Mouse (Mus musculus) kidney, embryonic 14.5 days (tissue): ENCODE results near the gene Acaca. TPM values are rescaled to one million over a fixed set of nuclear protein-coding genes. Genes with fewer than 3 reads are reported as not detected.

Experiments used
- ATAC-seq: fragments of 200-750 bp; cut with Nextera tagmentation; 2 replicates; pipeline ENCODE4 v1.8.0; 2017; ENCODE audit warnings: moderate number of reproducible peaks, mild to moderate bottlenecking, moderate TSS enrichment, moderate library complexity; ENCODE audit not compliant: low FRiP score, low TSS enrichment
- H3K27ac ChIP-seq: fragments of 300-500 bp; sonication (generic); 2 replicates; pipeline ENCODE4 v1.5.1; 2014; ENCODE audit warnings: low read depth, mild to moderate bottlenecking, low read length, moderate library complexity, mixed read lengths
- H3K27me3 ChIP-seq: fragments of 300-500 bp; sonication (generic); 2 replicates; pipeline ENCODE4 v1.6.1; 2014; ENCODE audit warnings: mild to moderate bottlenecking, low read length; ENCODE audit not compliant: control insufficient read depth, insufficient read depth
- H3K36me3 ChIP-seq: fragments of 300-500 bp; sonication (generic); 2 replicates; pipeline ENCODE4 v1.6.1; 2014; ENCODE audit warnings: low read length, mixed read lengths; ENCODE audit not compliant: control insufficient read depth, insufficient read depth
- H3K4me1 ChIP-seq: fragments of 300-500 bp; sonication (generic); 2 replicates; pipeline ENCODE4 v1.6.1; 2014; ENCODE audit warnings: low read length, mixed read lengths; ENCODE audit not compliant: control insufficient read depth, insufficient read depth
- H3K4me2 ChIP-seq: fragments of 300-500 bp; sonication (generic); replicated peaks from 2 replicates; pipeline ENCODE4 v1.6.1; 2014; ENCODE audit warnings: low read depth, mild to moderate bottlenecking, low read length
- H3K4me3 ChIP-seq: fragments of 300-500 bp; sonication (generic); 2 replicates; pipeline ENCODE4 v1.5.1; 2014; ENCODE audit warnings: mild to moderate bottlenecking, low read length
- H3K9ac ChIP-seq: fragments of 300-500 bp; sonication (generic); 2 replicates; pipeline ENCODE4 v1.6.1; 2014; ENCODE audit warnings: low read depth, mild to moderate bottlenecking, low read length, moderate library complexity
- H3K9me3 ChIP-seq: fragments of 300-500 bp; sonication (generic); 2 replicates; pipeline ENCODE4 v1.6.1; 2016; ENCODE audit warnings: low read length; ENCODE audit not compliant: control insufficient read depth
- WGBS: fragments of 180-500 bp; shearing (Covaris S2); extraction: QIAGEN DNeasy Blood & Tissue Kit; methylation state at CpG from one replicate; pipeline ENCODE4 v1.1.7; 2014; 5-methylcytosine and 5-hydroxymethylcytosine counted together
- polyA plus RNA-seq: library from polyadenylated mRNA; unstranded; fragments of >200 nt; fragmentation: Nextera tagmentation; extraction: Ambion mirVana; gene quantifications from 2 replicates; pipeline ENCODE4 v1.2.1, GENCODE M21; 2014

The Acaca gene
- polyA plus RNA-seq, 1 experiment from 2014 or later: 18.1 TPM

DNA sequence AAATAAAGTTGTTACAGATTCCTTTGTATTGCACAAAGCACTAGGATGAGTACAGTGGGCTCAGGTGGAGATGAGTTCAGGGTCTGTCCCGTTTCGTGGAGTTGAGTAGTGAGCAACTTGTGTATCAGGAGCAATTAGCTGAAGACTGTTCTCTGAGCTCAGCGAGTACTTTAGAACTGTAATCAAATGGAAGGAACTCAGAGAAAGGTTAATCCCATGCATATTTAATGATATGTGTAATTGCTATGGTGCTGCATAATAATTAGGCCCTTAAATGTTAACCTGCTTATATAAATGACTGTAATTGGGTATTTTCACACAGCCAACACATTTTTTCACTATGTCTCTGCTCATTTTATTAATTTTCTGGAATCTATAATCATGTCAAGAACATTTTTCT, 7.0 kb downstream of the Acaca start:
- H3K9me3 ChIP-seq: no peaks in the 10 kb centered on the region
- H3K36me3 ChIP-seq: no peaks in the 10 kb centered on the region
- 79% methylated on average over 3 of the region's 3 CpGs for WGBS
- no peak for ATAC-seq
- H3K4me1 ChIP-seq: no peaks in the 10 kb centered on the region
- H3K27ac ChIP-seq: no peak overlapping the region
- H3K27me3 ChIP-seq: no peaks in the 10 kb centered on the region
- H3K4me3 ChIP-seq: no peak overlapping the region
- H3K9ac ChIP-seq: no peak overlapping the region
- no peak overlapping the region for H3K4me2 ChIP-seq

DNA sequence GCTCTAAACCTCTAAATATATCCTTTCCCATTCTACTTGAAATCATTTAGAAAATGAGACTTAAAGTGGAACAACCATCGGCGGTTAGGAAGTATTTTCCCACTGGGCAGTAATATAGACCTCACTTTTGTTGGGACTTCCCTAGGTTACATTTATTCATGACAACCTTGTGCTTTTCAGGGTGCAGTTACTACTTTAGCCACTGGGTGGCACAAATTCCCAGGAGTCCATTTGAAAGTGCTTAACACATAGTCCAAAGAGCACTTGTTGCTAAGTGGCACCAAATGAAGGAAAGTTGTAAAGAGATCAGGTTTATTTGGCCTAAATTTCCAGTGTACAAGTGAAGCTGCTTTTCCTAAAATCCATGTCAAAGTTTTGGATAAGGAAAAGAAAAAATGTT, 12.3 kb downstream of the Acaca start:
- no peak for ATAC-seq
- no peaks in the 10 kb centered on the region for H3K4me1 ChIP-seq
- H3K4me2 ChIP-seq: no peak overlapping the region
- no peak overlapping the region for H3K27ac ChIP-seq
- no peak overlapping the region for H3K9ac ChIP-seq
- no peaks in the 10 kb centered on the region for H3K36me3 ChIP-seq
- H3K27me3 ChIP-seq: no peaks in the 10 kb centered on the region
- 64% methylated on average over 2 of the region's 2 CpGs for WGBS
- H3K9me3 ChIP-seq: no peaks in the 10 kb centered on the region
- no peak overlapping the region for H3K4me3 ChIP-seq

DNA sequence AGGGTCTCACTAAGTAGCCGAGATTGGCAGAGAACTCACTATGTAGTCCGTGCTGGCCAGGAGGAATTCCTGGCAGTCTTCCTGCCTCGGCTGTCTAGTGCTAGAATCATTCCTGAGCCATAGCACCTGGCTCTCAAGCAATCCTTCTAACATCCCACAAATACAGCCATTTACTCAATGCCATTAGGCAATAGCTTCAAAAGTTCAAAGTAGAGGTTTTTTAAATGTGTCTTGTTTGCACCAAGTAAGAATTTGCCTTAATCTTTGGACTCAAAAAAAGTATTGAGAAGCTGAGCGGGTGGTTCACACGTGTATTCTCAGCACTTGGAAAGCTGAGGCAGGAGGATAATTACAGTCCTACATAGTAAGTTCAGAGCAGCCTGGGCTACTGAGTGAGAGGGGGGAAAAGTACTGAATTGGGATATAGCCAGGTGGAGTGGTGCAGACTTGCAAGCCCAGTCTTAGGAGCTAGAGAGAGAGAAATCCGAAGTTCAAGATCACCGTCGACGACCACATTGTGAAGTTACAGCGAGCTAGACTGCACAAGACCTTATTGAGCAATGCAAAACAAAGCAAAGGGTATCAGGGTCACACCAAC, 15.8 kb downstream of the Acaca start:
- no peak overlapping the region for H3K27ac ChIP-seq
- H3K27me3 ChIP-seq: no peaks in the 10 kb centered on the region
- no peaks in the 10 kb centered on the region for H3K36me3 ChIP-seq
- ATAC-seq: no peak
- H3K9me3 ChIP-seq: no peaks in the 10 kb centered on the region
- H3K4me1 ChIP-seq: no peaks in the 10 kb centered on the region
- H3K4me3 ChIP-seq: no peak overlapping the region
- 75% methylated on average over 10 of the region's 10 CpGs for WGBS
- no peak overlapping the region for H3K9ac ChIP-seq
- no peak overlapping the region for H3K4me2 ChIP-seq

DNA sequence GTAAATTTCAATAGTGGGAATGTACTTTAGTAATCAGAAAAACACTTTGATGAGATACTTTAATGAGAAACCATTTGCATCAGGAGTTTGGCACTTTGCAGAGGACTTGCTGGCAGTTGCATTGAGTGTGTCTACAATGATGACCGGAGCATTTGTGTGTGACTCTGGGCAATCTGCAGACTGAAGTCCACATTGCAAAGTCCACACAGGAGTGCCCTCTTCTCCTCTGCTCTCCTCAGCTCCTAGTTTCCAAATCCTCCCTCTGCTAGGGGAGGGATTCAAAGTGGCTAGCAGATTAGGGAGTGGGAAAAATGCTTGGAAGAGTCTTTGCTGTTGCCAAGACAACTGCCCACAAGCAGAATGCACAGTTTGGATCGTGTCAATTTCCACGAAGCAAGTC, 16.6 kb downstream of the Acaca start:
- Histone ChIP-seq H3K4me1 (no peaks in the 10 kb centered on the region), H3K36me3 (no peaks in the 10 kb centered on the region), H3K9ac (no peak overlapping the region), H3K27me3 (no peaks in the 10 kb centered on the region), H3K4me2 (no peak overlapping the region), H3K4me3 (no peak overlapping the region), H3K9me3 (no peaks in the 10 kb centered on the region), H3K27ac (no peak overlapping the region)
- ATAC-seq: no peak
- 74% methylated on average over 3 of the region's 3 CpGs for WGBS

DNA sequence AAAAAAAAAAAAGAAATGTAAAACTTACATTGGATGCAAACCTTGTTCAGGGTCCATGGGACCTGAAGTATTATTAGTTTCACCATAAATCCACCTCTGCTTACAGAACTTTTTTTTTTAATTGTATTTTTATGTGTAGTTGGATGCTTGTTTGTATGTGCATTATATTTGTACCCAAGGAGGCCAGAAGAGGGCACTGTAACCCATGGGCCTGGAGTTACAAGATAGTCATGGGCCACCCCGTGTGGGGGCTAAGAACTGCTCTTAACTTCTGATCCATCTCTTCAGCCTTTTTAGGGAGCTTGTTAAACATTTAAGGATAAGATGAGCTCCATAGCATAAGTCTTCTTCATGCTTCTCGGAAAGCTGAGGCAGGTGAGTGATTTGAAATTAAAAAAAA, 21.4 kb downstream of the Acaca start:
- Histone ChIP-seq H3K4me3 (no peak overlapping the region), H3K4me2 (no peak overlapping the region), H3K27me3 (no peaks in the 10 kb centered on the region), H3K36me3 (no peaks in the 10 kb centered on the region), H3K27ac (no peak overlapping the region), H3K9ac (no peak overlapping the region), H3K4me1 (no peaks in the 10 kb centered on the region), H3K9me3 (no peaks in the 10 kb centered on the region)
- ATAC-seq: no peak
- 68% methylated on average over 2 of the region's 2 CpGs for WGBS

DNA sequence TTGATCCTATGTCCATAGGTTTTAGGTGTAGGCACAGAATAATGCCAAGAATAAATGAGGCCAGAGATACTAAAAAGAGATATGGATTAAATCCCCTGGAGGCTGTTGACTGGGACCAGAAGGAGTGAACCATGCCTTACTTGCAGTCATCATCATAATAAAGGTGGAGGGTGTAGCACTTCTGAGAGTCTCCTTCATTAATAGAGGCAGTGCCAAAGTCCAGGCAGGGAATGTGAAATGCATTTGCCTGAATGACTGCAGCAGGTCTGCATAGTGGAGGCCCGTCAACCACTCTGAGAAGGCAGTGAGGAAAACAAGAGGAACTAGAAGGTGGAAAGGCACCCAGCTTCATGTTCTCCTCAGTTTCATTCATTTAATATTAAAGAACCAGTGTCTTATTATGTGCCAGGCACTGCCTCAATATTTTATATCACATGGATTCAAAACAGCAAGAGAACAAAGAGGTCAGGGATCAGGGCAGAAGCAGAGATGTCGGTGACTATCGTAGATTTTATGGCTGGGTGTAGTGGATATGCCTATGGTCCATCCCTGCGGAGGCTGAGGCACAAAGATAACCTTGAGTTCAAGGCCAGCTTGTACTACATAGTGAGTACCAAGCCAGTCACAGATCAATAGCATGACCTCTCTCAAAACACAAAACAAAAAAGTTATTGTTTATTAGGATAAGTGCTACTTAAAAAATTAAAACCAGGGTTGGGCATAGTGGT, 27.2 kb downstream of the Acaca start:
- Histone ChIP-seq H3K36me3 (no peaks in the 10 kb centered on the region), H3K4me1 (no peaks in the 10 kb centered on the region), H3K4me3 (no peak overlapping the region), H3K27ac (no peak overlapping the region), H3K9me3 (no peaks in the 10 kb centered on the region), H3K9ac (no peak overlapping the region), H3K27me3 (no peaks in the 10 kb centered on the region), H3K4me2 (no peak overlapping the region)
- ATAC-seq: no peak
- WGBS: 85% methylated on average over 4 of the region's 4 CpGs

DNA sequence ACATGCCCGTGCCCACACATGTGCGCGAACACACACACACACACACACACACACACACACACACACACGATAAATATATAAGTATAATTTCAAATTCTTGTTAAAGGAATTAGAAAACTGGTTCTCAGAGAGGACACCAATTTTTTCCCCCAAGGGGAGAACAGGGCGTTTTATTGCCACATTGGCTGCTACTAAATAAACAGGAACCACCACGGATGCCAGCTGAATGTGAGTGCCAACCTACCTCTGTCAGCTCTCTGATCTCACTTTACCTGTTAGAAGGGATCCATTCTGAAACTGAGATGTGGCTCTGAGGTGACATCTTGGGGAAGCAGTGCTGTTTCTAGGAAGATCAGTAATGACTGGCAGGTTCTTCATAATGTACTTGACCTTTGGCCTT, 34.7 kb downstream of the Acaca start:
- Histone ChIP-seq H3K4me2 (no peak overlapping the region), H3K27me3 (no peaks in the 10 kb centered on the region), H3K4me3 (no peak overlapping the region), H3K9me3 (no peaks in the 10 kb centered on the region), H3K4me1 (no peaks in the 10 kb centered on the region), H3K9ac (no peak overlapping the region), H3K27ac (no peak overlapping the region), H3K36me3 (no peaks in the 10 kb centered on the region)
- WGBS: 83% methylated on average over 6 of the region's 6 CpGs
- no peak for ATAC-seq

DNA sequence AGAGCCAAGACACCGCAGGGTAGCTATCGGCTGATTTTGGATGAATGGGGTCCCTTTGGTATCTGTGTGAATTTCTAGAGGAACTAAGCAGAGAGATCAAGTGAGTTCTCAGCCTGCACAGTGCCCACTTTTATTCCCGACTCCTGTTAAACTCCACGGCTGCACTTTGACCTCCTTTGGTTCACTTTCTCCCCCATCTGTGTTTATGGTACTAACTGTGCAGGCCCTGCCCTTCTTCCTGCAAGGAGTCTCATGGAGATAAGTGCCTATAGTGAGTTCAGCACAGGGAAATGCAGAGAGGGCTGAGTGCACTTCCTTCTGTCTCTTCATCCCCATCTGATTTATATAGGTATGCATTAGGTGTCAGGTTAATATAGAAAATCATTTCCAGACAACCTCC, 35.1 kb downstream of the Acaca start:
- H3K4me1 ChIP-seq: no peaks in the 10 kb centered on the region
- WGBS: 67% methylated on average over 4 of the region's 4 CpGs
- H3K4me3 ChIP-seq: no peak overlapping the region
- no peak for ATAC-seq
- no peak overlapping the region for H3K9ac ChIP-seq
- H3K9me3 ChIP-seq: no peaks in the 10 kb centered on the region
- H3K27ac ChIP-seq: no peak overlapping the region
- no peak overlapping the region for H3K4me2 ChIP-seq
- no peaks in the 10 kb centered on the region for H3K36me3 ChIP-seq
- H3K27me3 ChIP-seq: no peaks in the 10 kb centered on the region

DNA sequence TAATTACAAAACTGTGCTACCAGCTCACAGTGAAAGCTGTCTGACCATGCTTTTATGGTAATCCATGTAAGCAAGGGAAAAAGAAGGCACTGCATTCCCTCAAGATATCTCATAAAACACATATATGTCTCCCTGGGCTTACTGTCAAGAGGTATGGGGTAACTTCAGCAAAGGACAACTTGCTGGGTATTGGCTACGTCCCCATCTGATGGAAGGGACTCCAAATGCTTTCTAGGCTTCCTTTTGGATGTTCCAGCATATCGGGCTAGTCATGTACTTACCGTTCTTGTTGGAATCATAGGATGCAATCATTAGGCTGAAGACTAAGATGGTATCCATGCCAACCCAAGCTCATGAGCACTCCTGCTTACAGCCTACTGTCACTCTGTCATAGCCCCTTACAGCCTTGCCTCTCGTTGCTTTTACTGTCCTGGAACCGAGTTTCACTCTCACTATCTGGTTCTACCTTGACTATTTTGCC, 37.6 kb downstream of the Acaca start, which contains the start of gene Gm11437:
Gene Gm11437, minus strand, starts transcription at position 431 of the 481 bp plus-strand sequence.
- 80% methylated on average over 5 of the region's 5 CpGs for WGBS
- H3K4me2 ChIP-seq: no peak within 1 kb of the TSS

More for the DNA sequence above, 37.6 kb downstream of the Acaca start, which contains the start of gene Gm11437:
- H3K27ac ChIP-seq: no peak within 1 kb of the TSS
- no peak within 1 kb of the TSS for H3K9ac ChIP-seq
- H3K36me3 ChIP-seq: no peaks in the 10 kb centered on the region
- no peaks in the 10 kb centered on the region for H3K27me3 ChIP-seq
- no peak within 1 kb of the TSS for H3K4me3 ChIP-seq
- H3K4me1 ChIP-seq: no peaks in the 10 kb centered on the region
- no peaks in the 10 kb centered on the region for H3K9me3 ChIP-seq
- no peak for ATAC-seq
